21 mouse cellular contexts compared by ENCODE assay signal in genomic region chr13:45211241-45211640, GRCm38 (mm10).
DNase-seq lines count a peak whose midpoint lies in the region; ATAC-seq and TF ChIP-seq lines count a peak whose summit lies in the region.
"Had no signal": no experiment of that assay in that cellular context is flagged by ENCODE, and none has a peak within 500 bp of the region (broad histone marks: within the 10 kb centered on the region; RNA-seq: fewer than 3 reads in every experiment).

No protein-coding gene starts in this region.

- no peak overlapping the region for H3K27ac ChIP-seq in heart, embryonic 12.5 days (ENCODE audit: poor library complexity, severe bottlenecking)
- H3K27ac ChIP-seq in hindbrain, postnatal 0 days: 0 out of 2 replicates have a peak overlapping the region, but pooled peaks have one; percentile 11
- H3K27ac ChIP-seq in hindbrain, embryonic 16.5 days (ENCODE audit: low read depth, low read length): no peak overlapping the region
- no peak overlapping the region for H3K27ac ChIP-seq in midbrain, embryonic 11.5 days (ENCODE audit: low read depth, low read length)
- no peak overlapping the region for H3K27ac ChIP-seq in midbrain, embryonic 13.5 days

- H3K27me3 ChIP-seq in heart, embryonic 12.5 days (replicated peaks): no peaks in the 10 kb centered on the region
- no peaks in the 10 kb centered on the region for H3K27me3 ChIP-seq in hindbrain, postnatal 0 days (ENCODE audit: insufficient read depth, low read length)
- no peaks in the 10 kb centered on the region for H3K27me3 ChIP-seq in hindbrain, embryonic 16.5 days (replicated peaks; ENCODE audit: control insufficient read depth, insufficient read depth, low read length)
- H3K27me3 ChIP-seq in midbrain, embryonic 11.5 days (ENCODE audit: control insufficient read depth, insufficient read depth, low read length): no peaks in the 10 kb centered on the region
- H3K27me3 ChIP-seq in midbrain, embryonic 13.5 days: no peaks in the 10 kb centered on the region
- H3K27me3 ChIP-seq: CH12.LX had no signal

- H3K4me2 ChIP-seq in heart, embryonic 12.5 days: no peak overlapping the region
- no peak overlapping the region for H3K4me2 ChIP-seq in hindbrain, postnatal 0 days (ENCODE audit: low read depth, low read length)
- no peak overlapping the region for H3K4me2 ChIP-seq in hindbrain, embryonic 16.5 days (ENCODE audit: low read length)
- no peak overlapping the region for H3K4me2 ChIP-seq in midbrain, embryonic 11.5 days
- no peak overlapping the region for H3K4me2 ChIP-seq in midbrain, embryonic 13.5 days (replicated peaks)

- no peak overlapping the region for H3K9ac ChIP-seq in heart, embryonic 12.5 days
- no peak overlapping the region for H3K9ac ChIP-seq in hindbrain, postnatal 0 days (replicated peaks; ENCODE audit: low read length)
- no peak overlapping the region for H3K9ac ChIP-seq in hindbrain, embryonic 16.5 days (ENCODE audit: low read depth, low read length)
- H3K9ac ChIP-seq in midbrain, embryonic 11.5 days (ENCODE audit: low read length): no peak overlapping the region
- no peak overlapping the region for H3K9ac ChIP-seq in midbrain, embryonic 13.5 days (replicated peaks)

- H3K9me3 ChIP-seq in heart, embryonic 12.5 days (replicated peaks): no peaks in the 10 kb centered on the region
- H3K9me3 ChIP-seq in hindbrain, postnatal 0 days (ENCODE audit: low read length): no peaks in the 10 kb centered on the region
- H3K9me3 ChIP-seq in hindbrain, embryonic 16.5 days (ENCODE audit: control insufficient read depth, low read length): no peaks in the 10 kb centered on the region
- no peaks in the 10 kb centered on the region for H3K9me3 ChIP-seq in midbrain, embryonic 11.5 days (ENCODE audit: control insufficient read depth, low read length)
- H3K9me3 ChIP-seq in midbrain, embryonic 13.5 days: no peaks in the 10 kb centered on the region
- H3K9me3 ChIP-seq: G1E had no signal

- 82% methylated on average over 9 of the region's 9 CpGs for WGBS in heart, embryonic 12.5 days
- WGBS in hindbrain, postnatal 0 days: 79% methylated on average over 9 of the region's 9 CpGs
- 76% methylated on average over 9 of the region's 9 CpGs for WGBS in hindbrain, embryonic 16.5 days
- WGBS in midbrain, embryonic 11.5 days: 92% methylated on average over 9 of the region's 9 CpGs
- WGBS in midbrain, embryonic 13.5 days: 88% methylated on average over 9 of the region's 9 CpGs

- DNase-seq in heart, adult 11 months: peak; percentile 57
- no peak for DNase-seq in hindbrain, postnatal 0 days (ENCODE audit: low spot score)
- peak; percentile 60 for DNase-seq in midbrain, embryonic 11.5 days (ENCODE audit: low spot score, missing footprints)
- DNase-seq: adrenal gland, adult 2 months; adrenal gland, adult 8-10 months; adrenal gland, postnatal 10 days; adrenal gland, postnatal 14 days; adrenal gland, postnatal 25 days; adrenal gland, postnatal 36 days; B cell, adult 2 months; cerebellum, adult 11 months; cerebellum, adult 11-12 months; cerebellum, adult 18-20 months had no signal

- no peaks in the 10 kb centered on the region for H3K4me1 ChIP-seq in heart, embryonic 12.5 days (replicated peaks)
- H3K4me1 ChIP-seq in hindbrain, postnatal 0 days (ENCODE audit: insufficient read depth, low read length): no peaks in the 10 kb centered on the region; the same call in 1 of the 2 replicates
- peaks cover 2% of the 10 kb centered on the region; the same call in 1 of the 2 replicates for H3K4me1 ChIP-seq in hindbrain, embryonic 16.5 days (ENCODE audit: control insufficient read depth, insufficient read depth, low read depth, low read length)
- H3K4me1 ChIP-seq in midbrain, embryonic 11.5 days (ENCODE audit: control insufficient read depth, insufficient read depth, low read length): no peaks in the 10 kb centered on the region
- no peaks in the 10 kb centered on the region for H3K4me1 ChIP-seq in midbrain, embryonic 13.5 days (replicated peaks)

- TF ChIP-seq CTCF in hindbrain, postnatal 0 days (IDR thresholded peaks at IDR 0.05; ENCODE audit: low read depth): no peak

- H3K36me3 ChIP-seq in heart, embryonic 12.5 days: no peaks in the 10 kb centered on the region
- H3K36me3 ChIP-seq in hindbrain, postnatal 0 days (ENCODE audit: insufficient read depth, low read length): no peaks in the 10 kb centered on the region
- no peaks in the 10 kb centered on the region for H3K36me3 ChIP-seq in hindbrain, embryonic 16.5 days (ENCODE audit: control insufficient read depth, insufficient read depth, low read length)
- H3K36me3 ChIP-seq in midbrain, embryonic 11.5 days (ENCODE audit: control insufficient read depth, insufficient read depth, low read length): no peaks in the 10 kb centered on the region
- H3K36me3 ChIP-seq in midbrain, embryonic 13.5 days: no peaks in the 10 kb centered on the region
- H3K36me3 ChIP-seq: G1E had no signal

- no peak overlapping the region for H3K4me3 ChIP-seq in heart, embryonic 12.5 days
- no peak overlapping the region for H3K4me3 ChIP-seq in hindbrain, postnatal 0 days (ENCODE audit: low read length)
- H3K4me3 ChIP-seq in hindbrain, embryonic 16.5 days (ENCODE audit: low read length): no peak overlapping the region
- no peak overlapping the region for H3K4me3 ChIP-seq in midbrain, embryonic 11.5 days (ENCODE audit: low read depth, low read length)
- H3K4me3 ChIP-seq in midbrain, embryonic 13.5 days (replicated peaks): no peak overlapping the region

- no peak for ATAC-seq in heart, embryonic 12.5 days (ENCODE audit: insufficient number of reproducible peaks, low FRiP score)
- ATAC-seq in hindbrain, postnatal 0 days: no peak
- no peak for ATAC-seq in hindbrain, embryonic 16.5 days
- no peak for ATAC-seq in midbrain, embryonic 11.5 days (ENCODE audit: low FRiP score)
- no peak for ATAC-seq in midbrain, embryonic 13.5 days
- ATAC-seq: activated CD4-positive, CD25-positive, alpha-beta regulatory T cell, adult 4 months; CD4-positive, CD25-positive, alpha-beta regulatory T cell, adult 4 months; Patski had no signal
